Mouse (Mus musculus): ENCODE measurements around the gene Sub1. TPM values are rescaled to one million over a fixed set of nuclear protein-coding genes. Genes with fewer than 3 reads are reported as not detected.

Sub1 gene
- total and polyA plus RNA-seq, 3 experiments, result 553 to 2,677 (median 1,927) TPM

DNA sequence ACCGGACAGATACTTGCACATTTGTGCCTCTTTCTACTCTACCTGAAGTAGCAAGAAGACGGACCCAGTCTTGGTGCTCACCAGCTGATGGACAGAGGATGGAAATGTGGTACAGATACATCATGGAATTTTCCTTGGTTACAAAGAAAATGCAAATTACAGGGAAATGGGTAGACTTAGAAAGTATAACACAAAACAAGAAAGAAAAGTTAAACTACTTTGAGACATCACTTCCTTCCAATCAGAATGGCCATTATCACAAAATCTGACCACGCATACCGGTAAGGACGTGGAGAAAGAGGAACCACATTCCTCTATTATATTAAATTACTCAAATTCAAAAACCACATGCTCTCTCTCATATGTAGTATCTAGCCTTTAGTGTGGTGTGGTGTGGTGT lies 12.1 kb upstream of the Sub1 start:
- Histone ChIP-seq H3K27ac (ENCODE audit: insufficient read depth, low read depth) (peak overlapping the region; percentile 64), H3K4me3 (replicated peaks in 1 of 3; ENCODE audit: low read depth in 2 of 3, low read length in 2 of 3, poor library complexity in 1 of 3) (peak overlapping the region in 2 of 3 experiments; percentile 4 to 15), H3K36me3 (replicated peaks in 1 of 2; ENCODE audit: control insufficient read depth in 1 of 2, insufficient read depth in 1 of 2, low read length in 1 of 2) (no peaks in the 10 kb centered on the region), H3K27me3 (replicated peaks) (no peaks in the 10 kb centered on the region), H3K9ac (ENCODE audit: insufficient read depth, low read depth) (no peak overlapping the region), H3K4me2 (ENCODE audit: insufficient read depth, low read depth, poor library complexity, severe bottlenecking) (peak overlapping the region; percentile 14), H3K79me2 (replicated peaks; ENCODE audit: control insufficient read depth, extremely low read depth, insufficient read depth, poor library complexity, severe bottlenecking) (no peaks in the 10 kb centered on the region), H3K9me3 (replicated peaks; ENCODE audit: low read length) (no peaks in the 10 kb centered on the region), H3K4me1 (ENCODE audit: control insufficient read depth in 1 of 2, insufficient read depth in 2 of 2) (peaks cover 26 to 60% of the 10 kb centered on the region in 2 experiments)
- DNase-seq (ENCODE audit: extremely low read depth), result peak; percentile 76
- in situ Hi-C loops (cut with MboI; ENCODE audit: low pct_ligation_motif_present, low pct_unique_long_range_greater_than_20kb, low sequenced_read_pairs), result no loop called here
- dilution Hi-C loops (cut with MboI; ENCODE audit: extremely low pct_ligation_motif_present, extremely low pct_unique_long_range_greater_than_20kb, low sequenced_read_pairs), result no loop called here
- no peak for TF ChIP-seq MXI1 (IDR thresholded peaks at IDR 0.05; ENCODE audit: low read depth, low read length)
- no peak for TF ChIP-seq RCOR1 (conservative IDR thresholded peaks at IDR 0.05; ENCODE audit: low read depth, low read length)
- no peak for TF ChIP-seq ZKSCAN1 (IDR thresholded peaks at IDR 0.05; ENCODE audit: borderline replicate concordance, low read depth, low read length)
- no peak for TF ChIP-seq USF2 (conservative IDR thresholded peaks at IDR 0.05; ENCODE audit: low read depth, low read length)
- TF ChIP-seq BHLHE40 (IDR thresholded peaks at IDR 0.05; ENCODE audit: low read depth, low read length), result peak; percentile 61
- TF ChIP-seq SIN3A (IDR thresholded peaks at IDR 0.05; ENCODE audit: low read length), result peak; percentile 68; the same call in 1 of the 2 replicates
- peak; percentile 68 for TF ChIP-seq TBP (conservative IDR thresholded peaks at IDR 0.05; ENCODE audit: low read depth, low read length)
- no peak for TF ChIP-seq ZC3H11A (IDR thresholded peaks at IDR 0.05; ENCODE audit: low read depth, low read length)
- peak; percentile 90 for TF ChIP-seq EP300 (IDR thresholded peaks at IDR 0.05; ENCODE audit: low read length)
- TF ChIP-seq E2F4 (IDR thresholded peaks at IDR 0.05; ENCODE audit: insufficient replicate concordance, low read depth, low read length), result no peak
- TF ChIP-seq MAZ (IDR thresholded peaks at IDR 0.05; ENCODE audit: low read depth, low read length), result no peak
- peak; percentile 53; the same call in 1 of the 2 replicates for TF ChIP-seq MEF2A (IDR thresholded peaks at IDR 0.05; ENCODE audit: borderline replicate concordance, low read depth, low read length)
- TF ChIP-seq NRF1 (IDR thresholded peaks at IDR 0.05; ENCODE audit: low read depth, low read length), result no peak
- TF ChIP-seq TCF12 (IDR thresholded peaks at IDR 0.05; ENCODE audit: low read depth, low read length), result peak; percentile 56; the same call in 1 of the 2 replicates
- peak; percentile 94 for TF ChIP-seq ETS1 (conservative IDR thresholded peaks at IDR 0.05; ENCODE audit: low read depth, low read length)
- peak; percentile 53; the same call in 1 of the 2 replicates for TF ChIP-seq IRF4 (IDR thresholded peaks at IDR 0.05; ENCODE audit: low read depth, low read length)
- TF ChIP-seq GABPA (IDR thresholded peaks at IDR 0.05; ENCODE audit: insufficient replicate concordance, low read depth, low read length), result no peak

DNA sequence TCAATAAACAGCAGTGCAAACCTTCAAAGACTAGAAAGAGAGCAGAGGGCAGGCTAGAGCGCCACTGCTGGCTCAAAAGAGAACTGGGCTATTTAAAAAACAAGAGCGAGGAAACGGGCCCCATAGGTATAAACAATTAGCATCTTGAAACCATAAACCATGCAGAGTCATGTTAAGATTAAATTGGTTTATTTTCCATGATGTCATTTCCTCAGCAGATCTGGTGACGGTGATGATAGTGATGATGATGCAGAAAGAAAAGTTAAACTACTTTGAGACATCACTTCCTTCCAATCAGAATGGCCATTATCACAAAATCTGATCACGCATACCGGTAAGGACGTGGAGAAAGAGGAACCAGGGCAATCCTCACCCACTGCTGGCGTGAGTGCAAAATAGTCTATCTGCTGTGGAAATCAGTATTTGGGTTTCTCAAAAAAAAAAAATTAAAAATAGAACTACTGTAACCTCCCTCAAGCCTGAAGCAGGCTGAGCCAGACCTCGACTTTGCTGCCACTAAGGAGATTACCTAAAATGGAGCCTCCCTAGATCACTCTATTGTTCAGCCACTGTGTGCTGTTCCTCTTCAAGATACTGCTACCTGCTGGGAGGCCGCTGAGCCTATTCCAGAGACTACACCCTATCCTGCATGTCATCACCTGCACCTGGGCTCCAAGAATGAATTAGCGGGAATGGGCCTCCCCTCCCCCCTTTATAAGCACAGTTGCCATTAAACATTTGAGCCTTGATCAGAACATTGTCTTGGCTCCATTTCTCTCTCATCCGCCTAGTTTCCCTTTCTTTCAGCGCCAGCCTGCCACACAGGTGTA lies 11.4 kb upstream of the Sub1 start:
- in situ Hi-C loops (cut with MboI; ENCODE audit: low pct_ligation_motif_present, low pct_unique_long_range_greater_than_20kb, low sequenced_read_pairs) (no loop called here), dilution Hi-C loops (cut with MboI; ENCODE audit: extremely low pct_ligation_motif_present, extremely low pct_unique_long_range_greater_than_20kb, low sequenced_read_pairs) (no loop called here)
- Histone ChIP-seq H3K4me3 (replicated peaks in 1 of 3; ENCODE audit: low read depth in 2 of 3, low read length in 2 of 3, poor library complexity in 1 of 3) (peak overlapping the region in 2 of 3 experiments; percentile 4 to 15), H3K36me3 (replicated peaks in 1 of 2; ENCODE audit: control insufficient read depth in 1 of 2, insufficient read depth in 1 of 2, low read length in 1 of 2) (no peaks in the 10 kb centered on the region), H3K9ac (ENCODE audit: insufficient read depth, low read depth) (no peak overlapping the region), H3K9me3 (replicated peaks; ENCODE audit: low read length) (no peaks in the 10 kb centered on the region), H3K27me3 (replicated peaks) (no peaks in the 10 kb centered on the region), H3K4me1 (ENCODE audit: control insufficient read depth in 1 of 2, insufficient read depth in 2 of 2) (peaks cover 26 to 59% of the 10 kb centered on the region in 2 experiments), H3K79me2 (replicated peaks; ENCODE audit: control insufficient read depth, extremely low read depth, insufficient read depth, poor library complexity, severe bottlenecking) (no peaks in the 10 kb centered on the region), H3K27ac (ENCODE audit: insufficient read depth, low read depth) (peak overlapping the region; percentile 64), H3K4me2 (ENCODE audit: insufficient read depth, low read depth, poor library complexity, severe bottlenecking) (peak overlapping the region; percentile 34)
- DNase-seq (ENCODE audit: extremely low read depth), result peak; percentile 80
- TF ChIP-seq SMC3 (IDR thresholded peaks at IDR 0.05; ENCODE audit: low read depth, low read length), result peak; percentile 34
- TF ChIP-seq NELFE (IDR thresholded peaks at IDR 0.05; ENCODE audit: low read depth, low read length), result no peak
- no peak for TF ChIP-seq ELF1 (IDR thresholded peaks at IDR 0.05; ENCODE audit: low read depth, low read length)
- no peak for TF ChIP-seq USF1 (IDR thresholded peaks at IDR 0.05; ENCODE audit: low read depth, low read length)
- no peak for TF ChIP-seq USF2 (conservative IDR thresholded peaks at IDR 0.05; ENCODE audit: low read depth, low read length)
- TF ChIP-seq TCF12 (IDR thresholded peaks at IDR 0.05; ENCODE audit: low read depth, low read length), result peak; percentile 12; the same call in 1 of the 2 replicates
- peak; percentile 44; the same call in 1 of the 2 replicates for TF ChIP-seq MEF2A (IDR thresholded peaks at IDR 0.05; ENCODE audit: borderline replicate concordance, low read depth, low read length)
- no peak for TF ChIP-seq MAX (IDR thresholded peaks at IDR 0.05; ENCODE audit: low read length)
- peak; percentile 34; the same call in 1 of the 2 replicates for TF ChIP-seq IRF4 (IDR thresholded peaks at IDR 0.05; ENCODE audit: low read depth, low read length)
- no peak for TF ChIP-seq ZC3H11A (IDR thresholded peaks at IDR 0.05; ENCODE audit: low read depth, low read length)
- no peak for TF ChIP-seq E2F4 (IDR thresholded peaks at IDR 0.05; ENCODE audit: insufficient replicate concordance, low read depth, low read length)
- 0 out of 2 replicates have a peak, but pooled peaks have one; percentile 30 for TF ChIP-seq JUN (IDR thresholded peaks at IDR 0.05; ENCODE audit: insufficient read depth, low read depth, low read length)
- TF ChIP-seq MXI1 (IDR thresholded peaks at IDR 0.05; ENCODE audit: low read depth, low read length), result no peak; the same call in 1 of the 2 replicates
- TF ChIP-seq EP300 (IDR thresholded peaks at IDR 0.05; ENCODE audit: low read length), result peak; percentile 41; the same call in 1 of the 2 replicates
- TF ChIP-seq POLR2AphosphoS2 (IDR thresholded peaks at IDR 0.05; ENCODE audit: low read depth, low read length), result no peak
- no peak for TF ChIP-seq KAT2A (IDR thresholded peaks at IDR 0.05; ENCODE audit: insufficient replicate concordance, low read length)
- no peak for TF ChIP-seq ZMIZ1 (IDR thresholded peaks at IDR 0.05; ENCODE audit: low read depth, low read length)
- TF ChIP-seq PAX5 (IDR thresholded peaks at IDR 0.05; ENCODE audit: low read length), result no peak
- peak; percentile 31 to 69; a peak in 3 of 4 replicates for TF ChIP-seq CTCF (conservative IDR thresholded peaks at IDR 0.05 in 1 of 2, IDR thresholded peaks at IDR 0.05 in 1 of 2; ENCODE audit: low read depth in 2 of 2, low read length in 2 of 2)
- no peak for TF ChIP-seq POLR2A (IDR thresholded peaks at IDR 0.05; ENCODE audit: low read depth, low read length)
